Mouse (Mus musculus) ES-E14 (cell line): ENCODE results near the gene Depp1. TPM values are rescaled to one million over a fixed set of nuclear protein-coding genes. Genes with fewer than 3 reads are reported as not detected.

Experiments used
- DNase-seq: peaks from one replicate; pipeline ENCODE4 v3.0.0-alpha.2; 2013; ENCODE audit warnings: low read depth, low spot score
- H3K27ac ChIP-seq: 2 replicates; pipeline ENCODE4 v1.5.1; 2012; ENCODE audit warnings: low read depth, mild to moderate bottlenecking, low read length, moderate library complexity, mixed read lengths; ENCODE audit not compliant: poor library complexity, insufficient read depth, severe bottlenecking
- H3K36me3 ChIP-seq: 2 replicates; pipeline ENCODE4 v1.6.1; 2012; ENCODE audit warnings: mild to moderate bottlenecking, low read length, moderate library complexity, mixed read lengths; ENCODE audit not compliant: control insufficient read depth, poor library complexity, insufficient read depth, severe bottlenecking
- H3K4me1 ChIP-seq, 2 experiments: fragments of 150-350 bp in 1 of 2; sonication (generic) in 1 of 2; 2 replicates each; pipeline ENCODE4 v1.6.1; 2012; ENCODE audit warnings: low read length in 2 of 2, mild to moderate bottlenecking in 1 of 2, mixed read lengths in 1 of 2; ENCODE audit not compliant: control insufficient read depth in 2 of 2, insufficient read depth in 2 of 2, poor library complexity in 1 of 2
- H3K4me3 ChIP-seq, 2 experiments: fragments of 150-350 bp in 1 of 2; sonication (generic) in 1 of 2; 2 replicates each; pipeline ENCODE4 v1.5.1; 2012; ENCODE audit warnings: low read length in 2 of 2, low read depth in 1 of 2, mild to moderate bottlenecking in 1 of 2, mixed read lengths in 1 of 2; ENCODE audit not compliant: insufficient read depth in 1 of 2, poor library complexity in 1 of 2, severe bottlenecking in 1 of 2
- H3K9ac ChIP-seq: 2 replicates; pipeline ENCODE4 v1.6.1; 2012; ENCODE audit warnings: low read depth, mild to moderate bottlenecking, low read length, mixed read lengths; ENCODE audit not compliant: poor library complexity, insufficient read depth, severe bottlenecking
- H3K9me3 ChIP-seq: fragments of 150-350 bp; sonication (generic); 2 replicates; pipeline ENCODE4 v1.6.1; 2012; ENCODE audit warnings: low read depth, mild to moderate bottlenecking, low read length; ENCODE audit not compliant: control insufficient read depth, insufficient read depth
- CHD2 ChIP-seq: IDR thresholded peaks from 2 replicates; pipeline ENCODE4 v1.6.1; 2014; ENCODE audit warnings: mild to moderate bottlenecking, low read depth, low read length, inconsistent platforms
- HCFC1 ChIP-seq: IDR thresholded peaks from 2 replicates; pipeline ENCODE4 v1.6.1; 2012; ENCODE audit warnings: low read length, inconsistent platforms, borderline replicate concordance; ENCODE audit not compliant: insufficient read depth
- MAFK ChIP-seq: IDR thresholded peaks from 2 replicates; pipeline ENCODE4 v1.6.1; 2014; ENCODE audit warnings: mild to moderate bottlenecking, low read depth, low read length, inconsistent platforms; ENCODE audit not compliant: insufficient read depth
- ZC3H11A ChIP-seq: IDR thresholded peaks from 2 replicates; pipeline ENCODE4 v1.6.1; 2012; ENCODE audit warnings: low read depth, mild to moderate bottlenecking, inconsistent platforms, low read length, borderline replicate concordance
- ZNF384 ChIP-seq: IDR thresholded peaks from 2 replicates; pipeline ENCODE4 v1.6.1; 2012; ENCODE audit warnings: low read depth, low read length, inconsistent platforms
- in situ Hi-C, 2 experiments: fragments of 600-800 bp; cut with MboI; formaldehyde crosslinking; loops; one replicate each; pipeline ENCODE4 v1.15.1; 2025; ENCODE audit warnings: low sequenced_read_pairs in 2 of 2, inconsistent platforms in 1 of 2; ENCODE audit not compliant: unreplicated experiment in 2 of 2
- total RNA-seq: library from RNA; depleted of rRNA; stranded (reverse); fragments of 300-350 nt; gene quantifications from 2 replicates; pipeline ENCODE4 v1.2.3, GENCODE M21; 2012; rRNA removed

Depp1 gene
- total RNA-seq, 1 experiment, result 0.18 TPM

GRCm38 (mm10) chr6:116697896-116698425 lies 47.6 kb downstream of the Depp1 start:
- TF ChIP-seq ZC3H11A (no peak), ZNF384 (no peak), HCFC1 (no peak), CHD2 (no peak), MAFK (no peak)
- in situ Hi-C loops, result loop anchor here in 1 of 2 experiments (5.0 kb wide), 1 partner anchor 46 kb away; the partner anchor contains the start of gene Depp1
- H3K27ac ChIP-seq, result no peak overlapping the region
- no peaks in the 10 kb centered on the region for H3K4me1 ChIP-seq
- no peak overlapping the region for H3K9ac ChIP-seq
- no peaks in the 10 kb centered on the region for H3K36me3 ChIP-seq
- H3K4me3 ChIP-seq, result no peak overlapping the region
- DNase-seq, result no peak
- H3K9me3 ChIP-seq, result no peaks in the 10 kb centered on the region

GRCm38 (mm10) chr6:116700821-116701220 lies 50.4 kb downstream of the Depp1 start:
- TF ChIP-seq HCFC1, result no peak
- TF ChIP-seq MAFK, result no peak
- no peak for TF ChIP-seq ZNF384
- TF ChIP-seq ZC3H11A, result no peak
- TF ChIP-seq CHD2, result no peak
- in situ Hi-C loops, result no loop called here

More at GRCm38 (mm10) chr6:116700821-116701220, 50.4 kb downstream of the Depp1 start:
- DNase-seq, result no peak
- Histone ChIP-seq H3K36me3 (no peaks in the 10 kb centered on the region), H3K9me3 (no peaks in the 10 kb centered on the region), H3K27ac (no peak overlapping the region), H3K9ac (no peak overlapping the region), H3K4me1 (no peaks in the 10 kb centered on the region), H3K4me3 (no peak overlapping the region)

Other genes with a start within 250 kb of the Depp1 start
- 3.2 and 3.3 TPM in 2 replicates for gene Alox5, start 189.4 kb upstream of the Depp1 start, total RNA-seq
- not detected in 2 replicates for gene Olfr211, start 161.5 kb upstream of the Depp1 start, total RNA-seq
- gene Olfr212, start 144.1 kb upstream of the Depp1 start, total RNA-seq, result not detected in 2 replicates
- gene Olfr213, start 112.2 kb upstream of the Depp1 start, total RNA-seq, result not detected in 2 replicates
- 30.2 and 40.1 TPM in 2 replicates for gene Gm5580, start 99.5 kb upstream of the Depp1 start, total RNA-seq
- not detected in 2 replicates for gene Olfr214, start 96.4 kb upstream of the Depp1 start, total RNA-seq
- not detected in 2 replicates for gene Olfr215, start 66.4 kb upstream of the Depp1 start, total RNA-seq
- gene Zfp422, start 21.6 kb upstream of the Depp1 start, total RNA-seq, result 5.1 and 7.0 TPM in 2 replicates
- gene Rassf4, start 23.3 kb downstream of the Depp1 start, total RNA-seq, result 0.74 and 2.8 TPM in 2 replicates
- gene Tmem72, start 66.3 kb downstream of the Depp1 start, total RNA-seq, result 0.62 and 0.85 TPM in 2 replicates